Mouse (Mus musculus) adrenal gland, postnatal 14 days (tissue): ENCODE data around the gene Trp53bp1. TPM values are rescaled to one million over a fixed set of nuclear protein-coding genes. Genes with fewer than 3 reads are reported as not detected.

Experiments used
- DNase-seq: peaks from one replicate; pipeline ENCODE4 v3.0.0; 2021; ENCODE audit warnings: mixed read lengths
- long read RNA-seq, 2 experiments: library from polyadenylated mRNA; stranded (forward); transcript quantifications; one replicate each; pipeline ENCODE4 v2.0.0; 2021
- total RNA-seq: library from RNA; stranded (reverse); gene quantifications from 2 replicates; pipeline ENCODE4 v1.2.3, GENCODE M21; 2021

Gene Trp53bp1
- total RNA-seq = 58.6 and 59.9 TPM in 2 replicates
- long read RNA-seq, experiment 1, full-length matches to known transcripts = 1 of 11 reads
- long read RNA-seq, experiment 1, partial matches to known transcripts = 8 of 11 reads
- long read RNA-seq, experiment 1, other reads (novel, unspliced or antisense) = 2 of 11 reads
- long read RNA-seq, experiment 2, full-length matches to known transcripts = 1 of 11 reads
- long read RNA-seq, experiment 2, partial matches to known transcripts = 8 of 11 reads
- long read RNA-seq, experiment 2, other reads (novel, unspliced or antisense) = 2 of 11 reads

- peak; percentile 97 for DNase-seq
These were observed at the start of gene Trp53bp1 for GRCm38 (mm10) chr2:121271236-121271927. Trp53bp1 (minus strand) TSS chr2:121271407.

- DNase-seq = no peak
These were observed 45.1 kb upstream of the Trp53bp1 start for GRCm38 (mm10) chr2:121316278-121316677.

GRCm38 (mm10) chr2:121308997-121309416 is 37.8 kb upstream of the Trp53bp1 start:
- DNase-seq = peak; percentile 45

- DNase-seq = no peak
These were observed 28.8 kb upstream of the Trp53bp1 start for GRCm38 (mm10) chr2:121300036-121300435.

- DNase-seq = no peak
These were observed 28.3 kb upstream of the Trp53bp1 start for GRCm38 (mm10) chr2:121299471-121299870.

- DNase-seq = no peak
These were observed 26.9 kb upstream of the Trp53bp1 start for GRCm38 (mm10) chr2:121298131-121298530.

- DNase-seq = no peak
These were observed 26.5 kb upstream of the Trp53bp1 start for GRCm38 (mm10) chr2:121297701-121298100.

- DNase-seq = no peak
These were observed 25.6 kb upstream of the Trp53bp1 start for GRCm38 (mm10) chr2:121296754-121297231.

- no peak for DNase-seq
These were observed 24.7 kb upstream of the Trp53bp1 start for GRCm38 (mm10) chr2:121295608-121296571.

- DNase-seq = peak; percentile 41
These were observed 23.8 kb upstream of the Trp53bp1 start for GRCm38 (mm10) chr2:121294753-121295607.

- DNase-seq = peak; percentile 62
These were observed 23.0 kb upstream of the Trp53bp1 start for GRCm38 (mm10) chr2:121294182-121294581.

- DNase-seq = no peak
These were observed 21.3 kb upstream of the Trp53bp1 start for GRCm38 (mm10) chr2:121292316-121293013.

GRCm38 (mm10) chr2:121289730-121290540 is 18.7 kb upstream of the Trp53bp1 start:
- peak; percentile 52 for DNase-seq

GRCm38 (mm10) chr2:121288901-121289729 is 17.9 kb upstream of the Trp53bp1 start, which contains the start of gene Map1a:
Map1a (plus strand) TSS chr2:121289600.
- peak; percentile 97 for DNase-seq

- no peak for DNase-seq
These were observed 16.6 kb upstream of the Trp53bp1 start for GRCm38 (mm10) chr2:121287850-121288249.

- no peak for DNase-seq
These were observed 815 bp upstream of the Trp53bp1 start for GRCm38 (mm10) chr2:121271928-121272516.

GRCm38 (mm10) chr2:121270521-121271235 is 529 bp downstream of the Trp53bp1 start:
- no peak for DNase-seq

- DNase-seq = no peak
These were observed 2.8 kb downstream of the Trp53bp1 start for GRCm38 (mm10) chr2:121268446-121268845.
